Mouse (Mus musculus) MEL-GATA-1-ER (cell line): ENCODE results near the gene Sh3gl3.

Experiments
- DNase-seq: peaks from one replicate; pipeline ENCODE4 v3.0.0-alpha.2; 2012; ENCODE audit warnings: low read depth; ENCODE audit errors: extremely low read depth

Gene Sh3gl3

GRCm38 (mm10) chr7:82173540-82173939 lies at the start of gene Sh3gl3:
Gene Sh3gl3 (plus strand): TSS chr7:82173840.
- DNase-seq = no peak

- no peak for DNase-seq
These were observed 35.4 kb upstream of the Sh3gl3 start for GRCm38 (mm10) chr7:82138196-82138595.

DNA sequence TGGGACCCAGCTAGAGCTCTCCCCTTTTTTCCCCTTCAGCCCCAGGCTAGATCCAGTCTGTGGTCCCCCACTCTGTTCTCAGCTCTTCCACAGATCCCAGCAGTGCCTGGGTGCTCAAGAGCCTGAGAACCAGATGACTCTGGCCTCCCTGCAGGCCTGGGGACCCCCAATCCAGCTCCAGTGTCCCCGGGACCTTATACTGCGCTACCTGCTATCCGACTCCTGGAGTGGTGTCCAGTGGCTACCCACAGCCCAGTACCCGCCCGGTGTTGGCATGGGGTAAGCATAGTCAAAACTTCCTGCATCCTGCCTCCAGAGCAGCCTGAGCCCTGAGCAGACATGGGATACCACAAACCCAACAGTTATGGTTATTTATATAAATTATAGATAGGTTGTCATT lies 26.5 kb upstream of the Sh3gl3 start:
- no peak for DNase-seq

- DNase-seq = no peak
These were observed 9.0 kb upstream of the Sh3gl3 start for GRCm38 (mm10) chr7:82164681-82165080.

- no peak for DNase-seq
These were observed 1.1 kb downstream of the Sh3gl3 start for GRCm38 (mm10) chr7:82174571-82175326.

DNA sequence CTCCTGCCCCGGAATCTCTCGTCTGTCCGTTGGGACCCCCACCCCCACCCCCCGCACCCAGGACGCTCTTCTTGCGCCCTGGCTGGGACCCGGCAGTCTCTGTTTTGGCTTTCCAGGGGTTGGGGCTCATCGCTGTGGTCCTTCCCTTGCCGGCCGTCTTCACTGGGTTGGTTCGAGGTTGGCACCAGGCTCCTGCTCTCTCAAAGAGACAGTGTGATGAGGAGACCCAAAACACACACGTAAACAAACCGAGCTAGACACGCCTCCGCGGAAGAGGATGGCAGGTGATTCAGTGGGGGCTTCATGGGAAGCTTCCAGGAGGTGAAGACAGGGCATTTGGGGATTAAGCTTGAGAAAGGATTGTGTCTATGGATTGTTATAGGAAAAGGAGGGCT lies 1.7 kb downstream of the Sh3gl3 start:
- no peak for DNase-seq

DNA sequence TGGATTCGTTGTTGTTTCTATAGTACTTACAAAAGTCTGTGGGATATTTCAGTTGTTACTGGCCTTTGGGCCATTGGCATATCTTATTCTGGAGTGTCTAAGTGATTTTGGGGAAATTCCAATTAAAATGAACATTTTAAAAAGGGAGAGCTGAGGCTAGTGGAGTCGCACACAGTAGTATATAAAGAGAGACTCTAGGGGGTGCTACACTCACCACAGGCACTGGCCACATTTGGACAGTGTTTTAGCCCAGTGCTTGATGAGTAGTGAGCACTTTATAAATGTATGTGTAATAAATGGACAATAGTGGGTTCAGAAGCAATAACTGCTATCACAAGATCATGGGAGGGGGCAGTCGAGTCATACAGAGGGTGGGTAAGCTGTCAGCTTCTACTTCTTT lies 2.6 kb downstream of the Sh3gl3 start:
- DNase-seq = no peak

DNA sequence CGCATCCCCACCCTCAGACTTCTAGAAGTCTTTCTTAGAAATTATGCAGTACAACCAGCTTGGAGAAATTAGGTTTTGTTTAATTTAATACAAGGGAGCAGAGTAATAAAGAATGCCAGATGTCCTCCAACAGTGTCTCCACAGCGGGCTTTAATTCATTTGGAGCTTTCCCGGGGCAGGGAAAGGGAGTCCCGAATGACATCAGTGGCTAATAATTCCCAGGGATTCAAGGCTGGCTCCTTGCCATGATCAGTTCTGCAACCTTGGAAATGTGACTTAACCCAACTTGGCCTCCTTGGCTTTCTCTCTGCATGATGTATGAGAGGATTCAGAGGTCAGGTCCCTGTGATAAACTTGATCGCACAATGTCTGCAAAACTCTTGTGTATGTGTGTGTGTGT lies 3.7 kb downstream of the Sh3gl3 start:
- DNase-seq = no peak

GRCm38 (mm10) chr7:82180919-82181318 lies 7.3 kb downstream of the Sh3gl3 start:
- DNase-seq = no peak

- no peak for DNase-seq
These were observed 9.1 kb downstream of the Sh3gl3 start for GRCm38 (mm10) chr7:82182781-82183180.

DNA sequence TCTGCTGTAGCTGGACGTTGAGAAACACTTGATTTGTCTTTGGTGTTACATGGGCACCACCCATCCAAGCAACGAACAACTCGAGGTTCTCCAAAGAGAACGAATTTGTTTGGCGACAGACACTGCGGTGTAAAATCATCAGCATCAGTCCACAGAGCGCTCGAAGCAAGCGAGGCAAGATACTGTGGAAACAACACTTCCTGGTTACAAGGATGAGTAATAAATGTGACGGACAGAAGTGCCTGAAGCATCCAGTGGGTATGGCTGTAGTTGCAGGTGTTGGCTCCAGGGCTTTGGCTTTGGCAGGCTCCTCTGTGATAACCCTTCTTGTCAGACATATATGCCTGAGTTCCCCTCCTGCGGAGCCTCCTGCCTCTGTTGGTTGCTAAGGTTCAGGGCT lies 18.0 kb downstream of the Sh3gl3 start:
- no peak for DNase-seq

DNA sequence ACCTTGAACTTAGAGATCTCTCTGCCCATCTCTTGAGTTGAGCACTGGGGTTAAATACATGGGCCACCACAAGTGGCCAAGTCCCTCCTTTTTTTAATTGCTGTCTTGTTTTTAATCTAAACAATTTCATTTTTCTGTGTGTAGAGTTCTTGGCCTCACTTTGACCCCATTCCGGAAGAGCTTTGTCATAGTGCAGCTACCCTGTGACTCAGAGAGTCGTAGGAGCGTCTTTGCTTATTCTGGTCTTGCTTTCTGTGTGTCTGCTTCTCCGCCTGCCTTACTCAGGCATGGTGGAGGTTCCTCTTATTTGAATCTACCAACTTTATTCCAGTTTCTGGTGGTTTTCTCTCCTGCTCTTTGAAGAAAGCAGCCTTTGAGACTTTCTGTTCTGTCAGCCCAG lies 18.9 kb downstream of the Sh3gl3 start:
- DNase-seq = no peak

DNA sequence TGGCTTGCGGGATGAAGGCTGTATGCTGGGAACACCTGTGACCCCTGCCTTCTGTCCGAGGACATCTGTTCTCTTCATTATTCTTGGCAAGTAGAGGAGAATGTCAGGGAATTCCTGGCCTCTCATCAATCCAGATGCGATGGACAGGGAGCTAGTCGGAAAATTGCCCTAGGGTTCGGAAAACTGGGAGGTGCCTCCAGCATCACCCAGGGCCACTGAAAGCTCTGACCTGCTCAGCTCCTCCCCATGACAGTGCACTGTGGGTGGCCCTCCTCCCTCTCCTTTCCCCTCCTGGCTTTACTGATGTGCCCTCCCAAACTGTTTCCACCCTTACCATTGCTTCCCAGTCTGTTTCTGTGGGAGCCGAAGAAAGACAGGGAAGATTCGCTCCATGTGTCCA lies 29.5 kb downstream of the Sh3gl3 start:
- no peak for DNase-seq

- no peak for DNase-seq
These were observed 30.6 kb downstream of the Sh3gl3 start for GRCm38 (mm10) chr7:82204014-82204784.

DNA sequence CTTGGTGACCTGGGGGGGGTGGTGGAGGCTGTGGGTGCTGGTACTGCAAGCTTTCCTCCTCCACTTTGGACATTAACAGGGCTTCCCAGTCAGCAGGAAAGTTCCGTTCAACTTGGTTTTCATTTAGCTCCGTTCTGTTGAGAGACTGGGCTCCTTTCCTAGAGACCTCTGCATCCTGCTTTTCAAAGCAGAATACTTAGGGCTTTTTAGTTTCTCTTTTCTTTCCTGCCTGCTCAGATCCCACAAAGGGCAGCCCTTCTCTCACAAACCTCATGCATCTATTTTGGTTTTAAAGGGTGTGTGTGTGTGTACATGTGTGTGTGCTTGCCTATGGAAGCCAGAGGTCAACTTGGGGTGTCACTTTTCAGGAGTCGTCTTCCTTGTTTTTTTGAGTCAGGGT lies 31.3 kb downstream of the Sh3gl3 start:
- DNase-seq = no peak

GRCm38 (mm10) chr7:82206787-82207186 lies 33.1 kb downstream of the Sh3gl3 start:
- no peak for DNase-seq

GRCm38 (mm10) chr7:82221380-82221933 lies 47.8 kb downstream of the Sh3gl3 start:
- DNase-seq = no peak

GRCm38 (mm10) chr7:82223906-82224846 lies 50.5 kb downstream of the Sh3gl3 start:
- DNase-seq = no peak

DNA sequence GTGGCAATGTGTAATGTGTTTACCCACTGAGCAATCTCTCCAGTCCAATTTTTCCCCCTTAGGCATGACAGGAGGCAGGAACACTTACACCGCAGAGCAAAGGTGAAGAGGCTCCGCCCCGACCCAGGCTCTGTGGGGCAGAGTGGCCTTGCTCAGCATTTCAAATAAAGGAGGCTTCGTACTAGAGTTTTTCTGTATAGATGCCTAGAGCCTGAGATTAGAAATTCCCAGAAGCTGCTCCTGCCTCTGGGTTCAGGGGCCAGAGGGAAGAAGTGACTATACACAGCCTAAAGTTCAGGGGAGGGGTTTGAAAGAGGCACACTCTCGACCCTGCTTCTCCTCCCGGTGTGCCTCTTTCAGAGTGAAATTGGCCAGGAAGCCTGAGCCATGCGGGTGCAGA lies 59.6 kb downstream of the Sh3gl3 start:
- no peak for DNase-seq

- DNase-seq = no peak
These were observed 60.6 kb downstream of the Sh3gl3 start for GRCm38 (mm10) chr7:82234010-82234897.
